Mouse (Mus musculus): ENCODE results near the gene H1f0.

Gene H1f0

GRCm38 (mm10) chr15:79071117-79072039 is 43.1 kb downstream of the H1f0 start:
- DNase-seq (ENCODE audit: low read depth): no peak

GRCm38 (mm10) chr15:79073752-79074151 is 45.5 kb downstream of the H1f0 start:
- no peak for DNase-seq (ENCODE audit: low read depth)

GRCm38 (mm10) chr15:79074446-79074845 is 46.2 kb downstream of the H1f0 start:
- no peak for DNase-seq (ENCODE audit: low read depth)

- DNase-seq (ENCODE audit: low read depth): peak; percentile 63
Observed at GRCm38 (mm10) chr15:79074913-79075532, 46.8 kb downstream of the H1f0 start, which contains the start of gene Eif3l. Eif3l (plus strand) TSS chr15:79075179.

- no peak for DNase-seq (ENCODE audit: low read depth)
Observed at GRCm38 (mm10) chr15:79075658-79076365, 47.6 kb downstream of the H1f0 start.

GRCm38 (mm10) chr15:79079567-79079966 is 51.3 kb downstream of the H1f0 start:
- no peak for DNase-seq (ENCODE audit: low read depth)
